Mouse (Mus musculus) liver, embryonic 15.5 days (tissue): ENCODE results near the gene Chrdl1. TPM values are rescaled to one million over a fixed set of nuclear protein-coding genes. Genes with fewer than 3 reads are reported as not detected.

Source experiments
- ATAC-seq: fragments of 200-750 bp; cut with Nextera tagmentation; 2 replicates; pipeline ENCODE4 v1.8.0; 2017; ENCODE audit warnings: moderate number of reproducible peaks, mild to moderate bottlenecking, moderate library complexity; ENCODE audit not compliant: insufficient read depth
- H3K27ac ChIP-seq: fragments of 300-500 bp; sonication (generic); replicated peaks from 2 replicates; pipeline ENCODE4 v1.5.1; 2015; ENCODE audit warnings: mild to moderate bottlenecking, inconsistent platforms
- H3K27me3 ChIP-seq: fragments of 300-500 bp; sonication (generic); 2 replicates; pipeline ENCODE4 v1.6.1; 2015; ENCODE audit warnings: mild to moderate bottlenecking, inconsistent platforms
- H3K36me3 ChIP-seq: fragments of 300-500 bp; sonication (generic); replicated peaks from 2 replicates; pipeline ENCODE4 v1.6.1; 2015; ENCODE audit warnings: moderate library complexity, mild to moderate bottlenecking, inconsistent platforms
- H3K4me1 ChIP-seq: fragments of 300-500 bp; sonication (generic); replicated peaks from 2 replicates; pipeline ENCODE4 v1.6.1; 2015; ENCODE audit warnings: inconsistent platforms
- H3K4me2 ChIP-seq: fragments of 300-500 bp; sonication (generic); 2 replicates; pipeline ENCODE4 v1.6.1; 2015; ENCODE audit warnings: moderate library complexity, mild to moderate bottlenecking, inconsistent platforms
- H3K4me3 ChIP-seq: fragments of 300-500 bp; sonication (generic); replicated peaks from 2 replicates; pipeline ENCODE4 v1.5.1; 2015; ENCODE audit warnings: mild to moderate bottlenecking, inconsistent platforms
- H3K9ac ChIP-seq: fragments of 300-500 bp; sonication (generic); 2 replicates; pipeline ENCODE4 v1.6.1; 2015; ENCODE audit warnings: moderate library complexity, mild to moderate bottlenecking, inconsistent platforms
- H3K9me3 ChIP-seq: fragments of 300-500 bp; sonication (generic); replicated peaks from 2 replicates; pipeline ENCODE4 v1.6.1; 2016; ENCODE audit warnings: inconsistent platforms
- WGBS: fragments of 180-500 bp; shearing (Covaris S2); methylation state at CpG from one replicate; pipeline ENCODE4 v1.1.7; 2015; ENCODE audit warnings: mixed read lengths; ENCODE audit not compliant: insufficient replicate concordance; 5-methylcytosine and 5-hydroxymethylcytosine counted together
- polyA plus RNA-seq: library from polyadenylated mRNA; unstranded; fragments of >200 nt; fragmentation: Nextera tagmentation; extraction: Ambion mirVana; gene quantifications from 2 replicates; pipeline ENCODE4 v1.2.1, GENCODE M21; 2015

The Chrdl1 gene
- polyA plus RNA-seq, 1 experiment from 2014 or later: 0.44 TPM

DNA sequence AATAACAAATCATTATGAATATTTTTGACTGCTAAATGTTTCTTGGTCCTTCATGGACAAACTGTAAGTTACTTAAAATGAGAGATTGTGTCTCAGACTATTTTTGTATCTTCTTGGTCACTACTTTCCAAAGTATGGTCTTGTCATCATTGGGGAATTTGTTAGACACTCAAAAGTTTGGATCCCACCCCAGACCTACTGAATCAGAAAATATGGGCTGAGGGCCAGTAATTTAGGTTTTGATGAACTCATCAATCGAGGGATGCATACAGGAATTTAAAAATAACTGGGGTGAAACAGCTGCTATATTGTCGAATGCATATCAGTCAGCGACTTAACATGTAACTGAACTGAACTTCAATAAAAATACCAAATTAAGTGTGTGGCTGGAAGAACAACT is 80.9 kb downstream of the Chrdl1 start:
- no peaks in the 10 kb centered on the region for H3K9me3 ChIP-seq
- no peak overlapping the region for H3K4me3 ChIP-seq
- H3K9ac ChIP-seq: no peak overlapping the region
- no peaks in the 10 kb centered on the region for H3K36me3 ChIP-seq
- no peaks in the 10 kb centered on the region for H3K27me3 ChIP-seq
- ATAC-seq: no peak
- no peak overlapping the region for H3K27ac ChIP-seq
- H3K4me1 ChIP-seq: no peaks in the 10 kb centered on the region
- WGBS: 58% methylated on average over 3 of the region's 3 CpGs
- no peak overlapping the region for H3K4me2 ChIP-seq

DNA sequence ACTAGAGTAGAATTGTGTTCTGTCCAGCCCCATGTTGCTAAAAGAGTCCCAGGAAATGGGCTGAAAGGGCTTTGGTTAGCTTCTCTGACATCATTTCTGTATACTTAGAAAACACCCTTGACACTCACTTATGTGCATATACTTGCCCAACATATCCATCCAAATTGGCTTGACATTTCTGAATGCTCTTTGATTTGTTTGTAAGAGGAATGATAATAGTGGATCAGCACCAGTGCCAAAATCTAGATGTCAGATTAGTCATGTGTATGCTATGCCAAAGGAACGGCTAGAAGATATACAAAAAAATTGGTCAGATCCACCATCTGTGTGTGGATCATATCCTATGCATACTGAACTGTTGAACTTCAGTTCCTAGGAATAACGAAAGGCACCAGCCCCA is 99.3 kb downstream of the Chrdl1 start:
- H3K36me3 ChIP-seq: no peaks in the 10 kb centered on the region
- no peak for ATAC-seq
- H3K27ac ChIP-seq: no peak overlapping the region
- WGBS: 58% methylated on average over 2 of the region's 2 CpGs
- no peak overlapping the region for H3K4me3 ChIP-seq
- no peak overlapping the region for H3K4me2 ChIP-seq
- no peaks in the 10 kb centered on the region for H3K27me3 ChIP-seq
- H3K9me3 ChIP-seq: no peaks in the 10 kb centered on the region
- no peaks in the 10 kb centered on the region for H3K4me1 ChIP-seq
- H3K9ac ChIP-seq: no peak overlapping the region

DNA sequence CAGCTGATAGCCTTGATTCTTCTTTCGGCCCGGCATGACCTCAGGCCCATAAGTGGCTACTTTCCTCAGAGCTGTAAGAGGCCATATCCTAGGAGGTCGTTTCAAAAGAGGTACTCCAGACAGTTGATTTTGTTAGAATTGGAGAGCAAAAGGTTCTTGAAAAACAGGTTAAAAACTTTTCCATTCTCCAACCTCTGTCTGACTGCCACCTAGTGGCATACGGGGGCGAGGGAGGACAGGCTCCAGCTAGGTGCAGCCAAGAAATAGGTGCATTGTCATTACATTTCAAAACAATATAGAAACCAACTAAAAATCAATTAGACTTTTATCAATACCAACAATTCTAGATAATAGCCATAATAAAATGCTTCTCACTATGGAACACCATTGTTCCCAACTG is 118.9 kb downstream of the Chrdl1 start:
- no peaks in the 10 kb centered on the region for H3K4me1 ChIP-seq
- H3K9ac ChIP-seq: no peak overlapping the region
- H3K27ac ChIP-seq: no peak overlapping the region
- H3K36me3 ChIP-seq: no peaks in the 10 kb centered on the region
- no peak for ATAC-seq
- no peaks in the 10 kb centered on the region for H3K27me3 ChIP-seq
- no peak overlapping the region for H3K4me3 ChIP-seq
- H3K4me2 ChIP-seq: no peak overlapping the region
- H3K9me3 ChIP-seq: no peaks in the 10 kb centered on the region
- WGBS: 33% methylated on average over 5 of the region's 5 CpGs

DNA sequence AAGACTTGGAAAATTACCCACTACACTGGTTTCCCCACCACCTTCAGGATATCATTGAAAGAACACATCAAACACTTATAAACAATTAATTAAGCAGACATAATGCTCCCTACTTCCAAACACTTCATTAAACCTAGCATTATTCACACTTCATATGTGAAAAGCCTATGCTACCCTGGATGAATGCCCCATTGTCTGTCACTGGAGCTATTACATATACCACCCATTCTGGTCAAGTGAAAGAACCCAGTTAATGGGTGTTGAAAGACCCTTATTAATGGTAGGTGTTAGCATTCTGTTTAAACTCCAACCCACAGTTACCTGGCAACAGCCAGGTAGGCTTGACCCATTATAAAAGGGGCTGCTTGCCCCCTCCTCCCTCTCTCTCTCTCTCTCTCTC is 143.4 kb downstream of the Chrdl1 start:
- no peak for ATAC-seq
- Histone ChIP-seq H3K27ac (no peak overlapping the region), H3K4me2 (no peak overlapping the region), H3K36me3 (no peaks in the 10 kb centered on the region), H3K4me3 (no peak overlapping the region), H3K9ac (no peak overlapping the region), H3K9me3 (no peaks in the 10 kb centered on the region), H3K27me3 (no peaks in the 10 kb centered on the region), H3K4me1 (no peaks in the 10 kb centered on the region)

Other genes with a start within 250 kb of the Chrdl1 start
- gene Pak3, start 124.3 kb upstream of the Chrdl1 start, polyA plus RNA-seq: 0.37 and 1.4 TPM in 2 replicates